Comparison of ENCODE assay signal across 18 mouse cellular contexts in genomic region chr8:122038076-122038475, GRCm38 (mm10).
"Had no signal": no experiment of that assay in that cellular context is flagged by ENCODE, and none has a peak within 500 bp of the region (broad histone marks: within the 10 kb centered on the region; RNA-seq: fewer than 3 reads in every experiment).

No protein-coding gene starts in this region.

- H3K9me3 ChIP-seq: limb, embryonic 13.5 days; megakaryocyte, embryonic 14.5 days; midbrain, embryonic 15.5 days; neural tube, embryonic 13.5 days had no signal

- H3K4me2 ChIP-seq: limb, embryonic 13.5 days; midbrain, embryonic 11.5 days; midbrain, embryonic 15.5 days; neural tube, embryonic 13.5 days had no signal

- ATAC-seq: lung, postnatal 0 days; midbrain, embryonic 15.5 days had no signal

- H3K4me3 ChIP-seq: layer of hippocampus, adult 2 months; limb, embryonic 13.5 days; megakaryocyte, embryonic 14.5 days; midbrain, embryonic 15.5 days; neural tube, embryonic 13.5 days had no signal

- H3K27me3 ChIP-seq: midbrain, embryonic 15.5 days; neural tube, embryonic 13.5 days had no signal

- DNase-seq: kidney, postnatal 36 days; left cerebral cortex, postnatal 4 days; lung, adult 2 months; retina, postnatal 1 day; right cerebral cortex, postnatal 4 days; spleen, adult 18-20 months; thymus, adult 18-20 months; thymus, postnatal 14 days had no signal

- H3K36me3 ChIP-seq: limb, embryonic 13.5 days; midbrain, embryonic 15.5 days; neural tube, embryonic 13.5 days had no signal

- H3K4me1 ChIP-seq: midbrain, embryonic 15.5 days had no signal

- H3K9ac ChIP-seq: limb, embryonic 13.5 days; liver, embryonic 14.5 days; midbrain, embryonic 15.5 days; neural tube, embryonic 13.5 days had no signal

- H3K27ac ChIP-seq: kidney, postnatal 0 days; layer of hippocampus, adult 2 months; limb, embryonic 13.5 days; liver, embryonic 14.5 days; macrophage; midbrain, embryonic 15.5 days; neural tube, embryonic 13.5 days had no signal
